Mouse (Mus musculus): ENCODE data around the gene Ankib1.
"Not testable (repeated sequence)": the region's sequence is repeated elsewhere in the genome, so short reads cannot be mapped to it uniquely, and the experiment has no call there.

Ankib1 gene

DNA sequence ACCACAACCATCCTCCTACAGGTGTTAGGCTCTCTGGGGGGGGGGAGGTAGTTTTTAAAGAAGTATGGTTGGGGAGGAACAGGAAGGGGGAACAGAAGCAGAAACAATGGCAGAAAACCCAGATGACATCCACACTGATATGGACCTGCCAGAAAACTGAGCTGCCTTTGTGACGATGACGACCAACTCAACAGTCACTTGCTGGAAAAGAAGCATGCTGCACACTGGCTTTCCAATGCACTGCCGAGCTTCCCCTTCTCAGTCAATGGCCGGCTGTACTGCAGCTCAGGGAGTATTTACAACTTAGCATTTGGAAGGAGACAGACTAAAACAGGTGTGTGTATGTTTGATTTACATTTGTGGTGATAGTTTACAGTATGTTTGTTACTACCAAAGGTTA lies 107.5 kb downstream of the Ankib1 start:
- peaks cover 14% of the 10 kb centered on the region; the same call in 1 of the 2 replicates for H3K36me3 ChIP-seq (ENCODE audit: control insufficient read depth, insufficient read depth, low read length, poor library complexity, severe bottlenecking)
- peak; percentile 13 for DNase-seq (ENCODE audit: low read depth, low spot score)

DNA sequence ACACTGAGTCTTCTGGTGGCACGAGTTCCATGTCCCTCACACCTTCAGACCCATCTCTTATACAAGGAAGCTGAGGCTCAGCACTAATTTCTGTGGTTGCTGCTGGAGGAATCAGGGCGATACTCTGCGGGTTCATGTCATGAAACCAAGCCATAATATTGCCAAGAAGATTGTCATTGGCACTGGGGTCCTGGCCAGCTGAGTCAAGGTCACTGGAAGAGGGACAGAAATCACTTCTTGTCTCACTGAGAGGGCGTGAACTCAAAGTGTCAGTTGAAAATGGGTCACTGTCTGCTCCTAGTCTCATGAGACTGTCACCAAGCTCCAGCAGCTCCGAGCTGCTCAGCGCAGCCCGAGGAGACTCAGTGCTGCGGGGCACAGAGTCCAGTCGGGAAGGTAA lies 109.8 kb downstream of the Ankib1 start:
- Histone ChIP-seq H3K36me3 (ENCODE audit: control insufficient read depth, insufficient read depth, low read length, poor library complexity, severe bottlenecking) (peaks cover 8% of the 10 kb centered on the region; the same call in 1 of the 2 replicates), H3K27me3 (ENCODE audit: control insufficient read depth, insufficient read depth, low read length, poor library complexity, severe bottlenecking) (no peaks in the 10 kb centered on the region)
- DNase-seq (ENCODE audit: low read depth, low spot score) = no peak

More for the DNA sequence above, 107.5 kb downstream of the Ankib1 start:
- H3K27me3 ChIP-seq (ENCODE audit: control insufficient read depth, insufficient read depth, low read length, poor library complexity, severe bottlenecking) = no peaks in the 10 kb centered on the region

DNA sequence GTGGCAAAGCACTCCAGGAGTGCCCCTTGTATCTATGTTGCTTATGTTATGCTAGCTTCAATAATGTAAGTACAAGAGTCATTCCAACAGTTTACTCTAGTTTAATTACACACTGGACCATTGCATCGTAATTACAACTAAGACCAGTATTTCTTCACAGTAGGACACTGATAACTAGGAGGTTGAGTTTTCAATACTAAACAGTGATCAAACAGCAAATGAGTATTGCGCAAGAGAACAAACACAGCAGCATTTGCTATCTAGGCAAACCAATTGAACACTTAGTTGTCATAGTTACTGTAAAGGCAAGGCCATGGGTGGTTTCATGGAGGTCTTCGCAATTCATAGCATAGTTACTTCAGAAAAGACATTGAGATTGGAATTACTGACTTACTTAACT lies 111.4 kb downstream of the Ankib1 start:
- Histone ChIP-seq H3K27me3 (ENCODE audit: control insufficient read depth, insufficient read depth, low read length, poor library complexity, severe bottlenecking) (no peaks in the 10 kb centered on the region), H3K36me3 (ENCODE audit: control insufficient read depth, insufficient read depth, low read length, poor library complexity, severe bottlenecking) (peaks cover 8% of the 10 kb centered on the region; the same call in 1 of the 2 replicates)
- DNase-seq (ENCODE audit: low read depth, low spot score) = no peak

DNA sequence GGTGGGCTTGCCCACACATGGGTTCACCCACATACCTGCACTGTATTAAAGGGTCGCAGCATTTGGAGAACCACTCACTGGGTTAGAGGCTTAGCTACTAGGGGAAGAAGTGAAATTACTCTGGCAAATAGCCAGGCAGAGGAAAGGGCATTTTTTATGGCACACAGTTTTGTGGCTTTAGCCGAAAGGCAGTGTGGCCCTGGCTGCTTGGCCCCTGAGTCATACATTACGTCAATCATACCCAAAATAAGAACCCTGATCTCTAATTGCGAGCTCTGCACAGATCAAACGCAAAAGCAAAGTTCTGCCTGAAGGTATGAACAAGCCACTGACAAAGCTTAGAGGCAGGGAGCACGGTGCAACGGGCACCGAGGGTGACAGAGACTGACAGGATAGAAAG lies 114.4 kb downstream of the Ankib1 start:
- DNase-seq (ENCODE audit: low read depth, low spot score) = no peak
- Histone ChIP-seq H3K36me3 (ENCODE audit: control insufficient read depth, insufficient read depth, low read length, poor library complexity, severe bottlenecking) (peaks cover 5% of the 10 kb centered on the region; the same call in 1 of the 2 replicates), H3K27me3 (ENCODE audit: control insufficient read depth, insufficient read depth, low read length, poor library complexity, severe bottlenecking) (no peaks in the 10 kb centered on the region)

DNA sequence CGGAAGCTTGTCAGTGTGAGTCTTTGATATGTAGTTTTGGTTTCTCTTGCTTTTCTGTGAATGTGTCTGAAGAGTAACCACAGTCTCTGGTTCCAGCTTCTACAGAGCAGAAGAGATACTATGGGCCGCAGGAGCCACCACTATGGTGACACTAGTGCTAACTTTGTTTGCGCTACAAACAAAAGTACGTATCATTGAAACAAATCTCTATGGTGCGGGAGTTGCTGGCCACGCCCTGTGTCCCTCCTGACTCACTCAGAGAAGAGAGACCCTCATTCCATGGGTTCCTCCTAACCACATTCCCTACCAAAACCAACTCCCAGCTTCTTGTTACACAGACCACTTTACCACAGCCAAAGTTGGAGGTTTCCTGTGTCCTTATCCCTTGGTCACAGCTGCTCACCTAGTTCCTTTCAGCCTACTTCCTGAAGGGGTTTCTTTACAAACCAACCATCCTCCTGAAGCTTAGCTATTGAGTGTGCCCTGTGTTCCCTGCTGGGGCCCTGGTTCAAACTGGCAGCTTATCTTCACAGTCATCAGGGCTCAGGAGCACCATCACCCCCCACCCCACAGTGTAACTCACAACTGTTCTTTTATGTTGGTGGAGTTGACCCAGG lies 132.7 kb downstream of the Ankib1 start:
- no peaks in the 10 kb centered on the region for H3K27me3 ChIP-seq (ENCODE audit: control insufficient read depth, insufficient read depth, low read length, poor library complexity, severe bottlenecking)
- no peak for DNase-seq (ENCODE audit: low read depth, low spot score)
- no peaks in the 10 kb centered on the region for H3K36me3 ChIP-seq (ENCODE audit: control insufficient read depth, insufficient read depth, low read length, poor library complexity, severe bottlenecking)

DNA sequence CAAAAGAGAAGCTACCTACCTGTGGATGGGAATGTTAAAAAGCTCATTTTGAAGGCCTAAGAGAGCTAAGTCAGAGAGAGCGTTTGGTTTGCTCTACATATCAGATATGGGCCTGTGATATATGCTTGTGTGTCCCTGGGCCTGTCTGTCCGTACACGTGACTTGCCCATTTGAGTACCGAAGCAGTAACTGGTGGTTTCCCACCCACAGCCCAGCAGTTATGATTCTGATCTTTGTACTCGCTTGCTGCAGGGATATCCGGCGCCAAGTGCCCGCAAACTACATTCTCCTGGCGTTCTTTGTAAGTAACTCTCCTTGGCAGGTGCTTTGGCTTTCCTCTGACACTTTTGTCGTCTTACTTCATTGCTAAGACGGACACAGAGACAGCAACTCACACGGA lies 136.1 kb downstream of the Ankib1 start:
- no peak for DNase-seq (ENCODE audit: low read depth, low spot score)
- Histone ChIP-seq H3K27me3 (ENCODE audit: control insufficient read depth, insufficient read depth, low read length, poor library complexity, severe bottlenecking) (no peaks in the 10 kb centered on the region), H3K36me3 (ENCODE audit: control insufficient read depth, insufficient read depth, low read length, poor library complexity, severe bottlenecking) (no peaks in the 10 kb centered on the region)

DNA sequence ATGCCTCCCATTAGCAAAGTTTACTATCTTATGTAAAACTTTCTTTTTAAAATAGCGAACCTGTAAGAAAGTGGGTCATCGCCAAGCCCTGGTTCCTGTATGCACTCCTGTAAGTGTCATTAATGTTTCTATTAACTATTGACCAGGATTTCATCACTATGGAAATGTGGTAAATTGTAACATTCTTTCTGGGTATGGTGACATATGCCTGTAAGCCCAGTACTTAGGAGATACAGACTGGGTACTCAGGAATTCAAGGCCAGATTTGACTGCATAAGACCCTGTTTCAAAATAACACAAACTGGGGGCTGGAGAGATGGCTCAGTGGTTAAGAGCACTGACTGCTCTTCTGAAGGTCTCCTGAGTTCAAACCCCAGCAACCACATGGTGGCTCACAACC lies 137.5 kb downstream of the Ankib1 start:
- Histone ChIP-seq H3K36me3 (ENCODE audit: control insufficient read depth, insufficient read depth, low read length, poor library complexity, severe bottlenecking) (no peaks in the 10 kb centered on the region), H3K27me3 (ENCODE audit: control insufficient read depth, insufficient read depth, low read length, poor library complexity, severe bottlenecking) (no peaks in the 10 kb centered on the region; the same call in 1 of the 2 replicates)
- no peak for DNase-seq (ENCODE audit: low read depth, low spot score)

DNA sequence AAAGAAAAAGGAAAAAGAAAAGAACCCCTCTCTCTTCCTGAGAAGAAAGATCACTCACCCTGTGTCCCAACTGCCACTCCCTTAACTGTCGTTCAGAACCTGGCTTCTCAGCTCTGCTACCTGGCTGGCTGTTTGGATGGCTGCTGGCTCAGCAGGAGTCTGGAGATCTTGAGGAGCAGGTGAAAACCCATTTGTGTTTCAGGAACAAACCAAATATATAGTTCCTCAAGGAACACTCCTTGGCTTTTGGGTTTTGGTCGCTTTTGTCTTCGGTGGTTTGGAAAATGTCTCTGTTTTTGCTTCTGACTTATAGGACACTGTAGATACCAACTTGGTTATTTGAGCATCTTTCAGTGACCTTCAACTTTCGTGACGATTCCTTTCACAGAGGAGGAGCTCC lies 145.6 kb downstream of the Ankib1 start, which contains the start of gene Gatad1:
Gatad1 (minus strand) TSS at position 101 of the 400 bp plus-strand sequence.
- H3K36me3 ChIP-seq (ENCODE audit: control insufficient read depth, insufficient read depth, low read length, poor library complexity, severe bottlenecking) = no peaks in the 10 kb centered on the region
- no peak for DNase-seq (ENCODE audit: low read depth, low spot score)

DNA sequence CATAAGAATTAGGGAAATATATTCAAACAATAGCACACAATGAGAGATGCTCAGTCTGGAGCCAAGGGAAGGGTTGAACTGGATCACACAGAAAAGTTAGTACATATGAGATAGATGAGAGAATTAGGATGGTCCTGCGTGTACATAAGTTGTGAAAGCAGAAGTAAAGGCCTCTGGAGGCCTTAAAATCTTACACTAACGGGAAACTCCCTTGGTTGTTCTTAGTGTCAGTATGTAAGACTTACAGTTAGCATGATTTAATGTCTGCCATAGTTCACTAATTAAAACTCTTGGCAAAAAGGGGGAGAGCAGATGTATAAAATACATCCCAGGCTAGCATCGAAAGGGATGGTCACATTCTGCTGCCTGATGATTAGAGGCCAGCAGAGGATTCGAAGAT lies 148.9 kb downstream of the Ankib1 start:
- Histone ChIP-seq H3K36me3 (ENCODE audit: control insufficient read depth, insufficient read depth, low read length, poor library complexity, severe bottlenecking) (no peaks in the 10 kb centered on the region), H3K27me3 (ENCODE audit: control insufficient read depth, insufficient read depth, low read length, poor library complexity, severe bottlenecking) (no peaks in the 10 kb centered on the region)
- peak; percentile 54 for DNase-seq (ENCODE audit: low read depth, low spot score)

More for the DNA sequence above, 145.6 kb downstream of the Ankib1 start, which contains the start of gene Gatad1:
- H3K27me3 ChIP-seq (ENCODE audit: control insufficient read depth, insufficient read depth, low read length, poor library complexity, severe bottlenecking) = no peaks in the 10 kb centered on the region; the same call in 1 of the 2 replicates

DNA sequence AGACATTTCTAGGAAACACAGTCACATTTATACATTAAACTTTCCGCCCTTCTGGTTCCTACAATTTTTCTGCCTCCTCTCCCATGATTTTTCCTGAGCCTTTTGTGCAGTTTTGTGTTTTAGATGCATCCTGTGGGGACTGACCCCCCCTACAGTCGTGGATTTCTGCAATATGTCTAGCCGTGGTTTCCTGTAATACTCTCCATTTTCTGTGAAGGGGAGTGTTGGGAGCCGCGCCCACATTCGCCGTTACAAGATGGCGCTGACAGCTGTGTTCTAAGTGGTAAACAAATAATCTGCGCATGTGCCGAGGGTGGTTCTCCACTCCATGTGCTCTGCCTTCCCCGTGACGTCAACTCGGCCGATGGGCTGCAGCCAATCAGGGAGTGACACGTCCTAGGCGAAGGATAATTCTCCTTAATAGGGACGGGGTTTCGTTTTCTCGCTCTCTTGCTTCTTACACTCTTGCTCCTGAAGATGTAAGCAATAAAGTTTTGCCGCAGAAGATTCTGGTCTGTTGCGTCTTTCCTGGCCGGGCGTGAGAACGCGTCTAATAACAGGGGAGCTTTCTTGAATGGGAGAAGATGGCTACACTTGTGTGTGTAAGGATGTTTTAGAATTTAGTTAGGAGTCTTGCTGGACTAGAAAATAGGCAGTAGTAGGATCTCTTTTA lies 149.7 kb downstream of the Ankib1 start:
- not testable (repeated sequence) for DNase-seq (ENCODE audit: low read depth, low spot score); H3K27me3 ChIP-seq (ENCODE audit: control insufficient read depth, insufficient read depth, low read length, poor library complexity, severe bottlenecking); H3K36me3 ChIP-seq (ENCODE audit: control insufficient read depth, insufficient read depth, low read length, poor library complexity, severe bottlenecking)

DNA sequence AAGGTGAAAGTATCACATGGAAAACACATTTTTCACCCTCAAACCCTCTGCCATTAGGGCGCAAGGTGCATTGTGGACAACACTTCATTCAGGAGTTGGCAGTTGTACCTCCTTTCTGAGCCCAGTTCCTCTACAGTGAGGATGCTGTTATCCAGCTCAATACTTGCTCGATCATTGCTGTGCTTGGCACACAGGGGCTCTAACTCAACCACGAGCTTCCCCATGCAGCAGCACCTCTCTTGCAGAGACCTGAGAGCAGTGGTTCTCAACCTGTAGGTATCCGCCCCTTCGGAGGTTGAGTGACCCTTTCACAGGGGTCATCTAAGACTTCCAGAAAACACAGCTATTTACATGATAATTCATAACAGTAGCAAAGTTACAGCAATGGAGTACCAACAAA lies 151.1 kb downstream of the Ankib1 start:
- no peak for DNase-seq (ENCODE audit: low read depth, low spot score)
- Histone ChIP-seq H3K36me3 (ENCODE audit: control insufficient read depth, insufficient read depth, low read length, poor library complexity, severe bottlenecking) (no peaks in the 10 kb centered on the region), H3K27me3 (ENCODE audit: control insufficient read depth, insufficient read depth, low read length, poor library complexity, severe bottlenecking) (no peaks in the 10 kb centered on the region)

DNA sequence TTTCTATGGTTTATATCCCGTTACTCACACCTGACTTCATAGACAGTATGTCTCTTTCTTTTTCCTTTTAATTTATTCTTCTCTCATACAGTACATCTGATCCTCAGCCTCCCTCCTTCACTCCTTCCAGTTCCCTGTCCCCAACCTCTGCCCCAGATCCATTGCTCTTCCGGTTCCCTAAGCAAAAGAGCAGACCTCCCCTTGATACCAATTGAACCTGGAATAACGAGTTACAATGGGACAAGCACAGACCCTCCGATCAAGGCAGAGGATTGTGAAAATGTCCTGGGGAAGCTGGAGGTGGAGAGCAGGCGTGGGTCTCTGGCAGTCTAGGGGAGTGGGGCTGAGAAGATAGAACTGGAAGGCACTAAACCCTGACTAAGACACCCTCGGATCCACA lies 151.8 kb downstream of the Ankib1 start, which contains the start of gene Tmbim7:
Tmbim7 (plus strand) TSS at position 301 of the 400 bp plus-strand sequence.
- no peaks in the 10 kb centered on the region for H3K27me3 ChIP-seq (ENCODE audit: control insufficient read depth, insufficient read depth, low read length, poor library complexity, severe bottlenecking)
- no peak for DNase-seq (ENCODE audit: low read depth, low spot score)
- H3K36me3 ChIP-seq (ENCODE audit: control insufficient read depth, insufficient read depth, low read length, poor library complexity, severe bottlenecking) = no peaks in the 10 kb centered on the region

DNA sequence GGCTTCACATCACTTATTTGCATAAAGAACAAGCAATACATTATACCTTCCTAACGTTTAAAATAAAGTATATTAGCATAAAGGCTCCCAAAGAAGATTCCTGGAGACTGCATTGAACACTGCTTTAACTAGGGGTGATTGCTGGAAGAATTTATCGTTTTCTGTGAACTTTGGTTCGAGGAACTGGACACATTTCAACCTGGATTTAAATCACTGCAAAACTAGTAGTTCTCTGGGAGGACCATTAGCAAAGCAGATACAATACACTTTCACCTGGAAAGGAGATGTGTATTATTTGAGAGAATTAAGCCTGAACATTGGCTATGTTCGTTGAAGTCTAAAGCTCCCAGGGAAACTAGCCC lies 153.9 kb downstream of the Ankib1 start:
- Histone ChIP-seq H3K36me3 (ENCODE audit: control insufficient read depth, insufficient read depth, low read length, poor library complexity, severe bottlenecking) (peaks cover 4% of the 10 kb centered on the region), H3K27me3 (ENCODE audit: control insufficient read depth, insufficient read depth, low read length, poor library complexity, severe bottlenecking) (no peaks in the 10 kb centered on the region)
- no peak for DNase-seq (ENCODE audit: low read depth, low spot score)

DNA sequence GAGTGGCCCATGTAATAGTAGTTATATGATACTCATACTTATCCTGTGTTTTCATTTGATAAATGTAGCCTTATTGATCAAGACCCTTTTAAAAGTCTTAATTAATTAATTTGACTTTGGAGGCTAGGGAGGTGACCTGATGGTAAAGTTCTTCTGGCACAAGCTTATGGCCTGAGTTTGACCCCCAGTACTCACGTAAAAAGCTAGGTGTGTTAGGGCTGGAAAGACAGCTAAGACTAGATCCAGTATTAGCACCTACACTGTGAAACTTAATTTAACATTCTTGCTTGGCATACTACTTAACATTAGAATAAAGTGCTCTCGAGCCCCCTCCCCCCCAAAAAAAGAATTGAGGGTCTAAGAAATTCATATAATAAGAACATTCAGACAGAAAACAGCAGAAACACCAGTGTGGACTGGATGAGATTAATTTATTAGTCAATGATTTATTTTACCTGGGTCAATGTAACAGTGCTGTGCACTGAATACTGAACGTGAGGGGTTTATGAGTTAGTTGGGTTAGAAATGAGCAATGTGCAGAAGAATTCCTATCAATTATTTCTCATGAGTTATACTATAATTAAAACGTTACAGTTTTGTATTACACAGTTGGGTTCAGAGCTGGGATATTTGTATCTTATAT lies 154.4 kb downstream of the Ankib1 start:
- no peak for DNase-seq (ENCODE audit: low read depth, low spot score)
- no peaks in the 10 kb centered on the region for H3K27me3 ChIP-seq (ENCODE audit: control insufficient read depth, insufficient read depth, low read length, poor library complexity, severe bottlenecking)
- H3K36me3 ChIP-seq (ENCODE audit: control insufficient read depth, insufficient read depth, low read length, poor library complexity, severe bottlenecking) = peaks cover 5% of the 10 kb centered on the region

DNA sequence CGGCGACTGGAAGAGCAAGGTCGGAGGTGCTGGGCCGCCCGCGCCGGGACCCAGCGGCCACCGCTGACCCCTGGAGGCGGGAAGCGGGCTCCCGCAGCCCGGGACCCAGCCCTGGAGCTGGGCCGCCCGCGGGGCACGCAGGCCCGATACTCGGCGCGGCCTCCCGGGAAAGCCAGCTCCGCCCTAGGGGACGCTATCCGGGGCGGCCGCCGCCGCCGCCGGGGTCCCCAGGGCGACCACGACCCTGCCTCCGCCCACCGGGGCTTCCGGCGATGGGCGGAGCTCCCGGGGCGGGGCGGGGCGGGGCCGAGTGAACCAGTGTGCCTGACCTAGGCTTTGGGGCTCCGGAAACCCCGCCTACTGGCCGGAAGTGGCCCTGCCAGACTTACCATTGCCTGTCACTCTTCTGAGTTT lies 155.0 kb downstream of the Ankib1 start:
- Histone ChIP-seq H3K27me3 (ENCODE audit: control insufficient read depth, insufficient read depth, low read length, poor library complexity, severe bottlenecking) (no peaks in the 10 kb centered on the region), H3K36me3 (ENCODE audit: control insufficient read depth, insufficient read depth, low read length, poor library complexity, severe bottlenecking) (peaks cover 7% of the 10 kb centered on the region)
- peak; percentile 93 for DNase-seq (ENCODE audit: low read depth, low spot score)
